Mouse (Mus musculus): Measurements from ENCODE around the gene Atp2b2. TPM values are rescaled to one million over a fixed set of nuclear protein-coding genes. Genes with fewer than 3 reads are reported as not detected.

Atp2b2 gene
- under 1 TPM in 1 of 2 experiments, not detected in 1; 0.06 TPM for total RNA-seq (2023)

GRCm38 (mm10) chr6:114042332-114042731 lies at the start of gene Atp2b2:
Gene Atp2b2 (minus strand): TSS chr6:114042613.

GRCm38 (mm10) chr6:113740236-113741217 lies 301.9 kb downstream of the Atp2b2 start, which contains the start of gene Sec13:
Gene Sec13 (minus strand): TSS chr6:113740743.

GRCm38 (mm10) chr6:113719878-113720277 lies 322.5 kb downstream of the Atp2b2 start, which contains the start of gene Ghrl:
Gene Ghrl (minus strand): TSS chr6:113719880.

GRCm38 (mm10) chr6:113696582-113697221 lies 345.7 kb downstream of the Atp2b2 start, which contains the start of gene Tatdn2:
Gene Tatdn2 (plus strand): TSS chr6:113697050.

Other genes with a start within 250 kb of the Atp2b2 start
- gene Slc6a11, start 88.6 kb upstream of the Atp2b2 start, total RNA-seq (2023): not detected
- 1 to 10 TPM in 1 of 2 experiments, under 1 TPM in 1; 0.37 to 2.1 TPM for gene Slc6a1, start 240.0 kb upstream of the Atp2b2 start, total RNA-seq (2023)